Mouse (Mus musculus) cerebellum, adult 2 months (tissue): ENCODE data around the gene Agbl4. TPM values are rescaled to one million over a fixed set of nuclear protein-coding genes. Genes with fewer than 3 reads are reported as not detected.
A peak's percentile ranks its signal among the peaks of the same experiment; 100 is the strongest.

ENCODE experiments used
- DNase-seq, 2 experiments: peaks; one replicate each; pipeline ENCODE4 v3.0.0; 2021
- H3K27ac ChIP-seq: fragments of 200-500 bp; 2 replicates; pipeline ENCODE4 v1.5.1; 2012; ENCODE audit warnings: low read length, control low read depth, inconsistent platforms; ENCODE audit not compliant: insufficient read depth
- H3K27me3 ChIP-seq: fragments of 200-500 bp; 2 replicates; pipeline ENCODE4 v1.6.1; 2012; ENCODE audit warnings: inconsistent platforms, mild to moderate bottlenecking, low read length, moderate library complexity; ENCODE audit not compliant: control insufficient read depth, insufficient read depth
- H3K4me1 ChIP-seq: fragments of 200-500 bp; 2 replicates; pipeline ENCODE4 v1.6.1; 2011; ENCODE audit warnings: low read length; ENCODE audit not compliant: control insufficient read depth, insufficient read depth
- H3K4me3 ChIP-seq: fragments of 200-500 bp; replicated peaks from 2 replicates; pipeline ENCODE3; 2011; ENCODE audit warnings: mild to moderate bottlenecking, low read depth, low read length, control low read depth; ENCODE audit not compliant: insufficient read depth
- CTCF ChIP-seq: fragments of 200-500 bp; IDR thresholded peaks from 2 replicates; pipeline ENCODE4 v1.5.1; 2011; ENCODE audit warnings: low read depth, mild to moderate bottlenecking, control low read depth, low read length, moderate library complexity, borderline replicate concordance; ENCODE audit not compliant: insufficient read depth
- POLR2A ChIP-seq: fragments of 200-500 bp; IDR thresholded peaks from 2 replicates; pipeline ENCODE4 v1.6.1; 2011; ENCODE audit warnings: low read length, control low read depth, borderline replicate concordance; ENCODE audit not compliant: insufficient read depth
- WGBS: fragments of 180-500 bp; shearing (Covaris S2); methylation state at CpG from one replicate; pipeline ENCODE4 v1.1.7; 2018; 5-methylcytosine and 5-hydroxymethylcytosine counted together
- polyA plus RNA-seq: library from polyadenylated mRNA; depleted of rRNA; stranded (reverse); fragments of >200 nt; gene quantifications from 2 replicates; pipeline ENCODE4 v1.2.3, GENCODE M21; 2012

Gene Agbl4
- polyA plus RNA-seq, 1 experiment: 4.8 TPM

DNA sequence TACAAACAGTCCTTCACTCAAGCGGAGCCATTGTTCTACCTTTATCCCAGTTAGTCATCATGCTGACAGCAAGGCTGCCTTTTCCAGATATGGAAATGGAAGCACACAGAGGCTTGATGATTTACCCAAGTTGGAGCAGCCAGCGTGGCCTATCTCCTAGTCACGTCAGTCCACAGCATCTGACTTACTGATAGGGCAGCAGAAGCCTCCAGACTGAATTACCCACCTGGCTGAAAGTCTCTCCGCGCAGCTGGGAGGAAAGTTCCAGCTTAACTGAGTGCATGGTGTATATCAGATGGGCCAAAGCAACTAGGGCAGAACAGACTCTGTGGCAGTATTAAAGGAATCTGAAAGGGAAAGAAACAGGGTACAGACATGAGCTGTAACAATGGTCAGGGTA is 1086.0 kb downstream of the Agbl4 start:
- no peak overlapping the region for H3K27ac ChIP-seq
- H3K4me1 ChIP-seq: no peaks in the 10 kb centered on the region
- 93% methylated on average over 5 of the region's 5 CpGs for WGBS
- no peak for TF ChIP-seq CTCF
- H3K27me3 ChIP-seq: no peaks in the 10 kb centered on the region; the same call in 1 of the 2 replicates
- DNase-seq: no peak
- no peak overlapping the region for H3K4me3 ChIP-seq

DNA sequence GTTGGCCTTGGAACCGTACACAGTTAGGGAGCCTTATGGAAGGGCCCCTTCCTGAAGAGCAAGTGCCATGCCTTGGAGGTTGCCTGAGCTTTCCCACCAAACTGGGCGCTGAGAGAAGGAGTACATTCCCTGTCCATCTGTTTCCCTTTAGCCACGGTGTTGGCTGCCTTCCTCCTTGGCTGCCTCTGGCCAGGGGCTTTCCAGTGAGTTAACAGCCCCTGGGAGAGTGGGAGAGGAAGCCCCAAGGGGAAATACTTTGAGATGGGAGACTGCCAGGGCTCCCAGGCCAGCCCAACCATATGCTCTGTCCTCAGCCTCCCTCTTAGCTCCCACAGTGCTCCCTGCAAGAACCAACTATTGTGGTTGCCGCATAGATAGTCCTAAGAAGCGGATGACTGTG is 1087.7 kb downstream of the Agbl4 start:
- DNase-seq: no peak
- Histone ChIP-seq H3K4me3 (no peak overlapping the region), H3K27ac (no peak overlapping the region), H3K27me3 (no peaks in the 10 kb centered on the region; the same call in 1 of the 2 replicates), H3K4me1 (no peaks in the 10 kb centered on the region)
- WGBS: 3% methylated on average over 5 of the region's 5 CpGs
- no peak for TF ChIP-seq CTCF
- no peak for TF ChIP-seq POLR2A

GRCm38 (mm10) chr4:111486187-111486586 is 1088.7 kb downstream of the Agbl4 start:
- Histone ChIP-seq H3K4me3 (no peak overlapping the region), H3K27me3 (no peaks in the 10 kb centered on the region; the same call in 1 of the 2 replicates), H3K4me1 (no peaks in the 10 kb centered on the region), H3K27ac (no peak overlapping the region)
- 66% methylated on average over 5 of the region's 5 CpGs for WGBS
- no peak for DNase-seq
- TF ChIP-seq CTCF: no peak
- TF ChIP-seq POLR2A: no peak

- 92% methylated on average over 4 of the region's 4 CpGs for WGBS
- no peaks in the 10 kb centered on the region for H3K27me3 ChIP-seq
- H3K4me1 ChIP-seq: no peaks in the 10 kb centered on the region
- no peak for TF ChIP-seq CTCF
- no peak for TF ChIP-seq POLR2A
- no peak overlapping the region for H3K4me3 ChIP-seq
- no peak for DNase-seq
- H3K27ac ChIP-seq: no peak overlapping the region
Measured at GRCm38 (mm10) chr4:111487233-111487843, 1089.9 kb downstream of the Agbl4 start.

GRCm38 (mm10) chr4:111493750-111494404 is 1096.4 kb downstream of the Agbl4 start:
- DNase-seq: no peak
- Histone ChIP-seq H3K4me3 (no peak overlapping the region), H3K27ac (no peak overlapping the region), H3K27me3 (no peaks in the 10 kb centered on the region; the same call in 1 of the 2 replicates), H3K4me1 (no peaks in the 10 kb centered on the region)
- TF ChIP-seq CTCF: no peak
- TF ChIP-seq POLR2A: no peak
- 67% methylated on average over 5 of the region's 5 CpGs for WGBS

GRCm38 (mm10) chr4:111495949-111496348 is 1098.5 kb downstream of the Agbl4 start:
- Histone ChIP-seq H3K27ac (no peak overlapping the region), H3K27me3 (no peaks in the 10 kb centered on the region; the same call in 1 of the 2 replicates), H3K4me3 (no peak overlapping the region), H3K4me1 (no peaks in the 10 kb centered on the region)
- WGBS: 4% methylated on average over 2 of the region's 2 CpGs
- peak; percentile 60 for TF ChIP-seq CTCF
- TF ChIP-seq POLR2A: no peak
- DNase-seq: peak; percentile 16 to 32

DNA sequence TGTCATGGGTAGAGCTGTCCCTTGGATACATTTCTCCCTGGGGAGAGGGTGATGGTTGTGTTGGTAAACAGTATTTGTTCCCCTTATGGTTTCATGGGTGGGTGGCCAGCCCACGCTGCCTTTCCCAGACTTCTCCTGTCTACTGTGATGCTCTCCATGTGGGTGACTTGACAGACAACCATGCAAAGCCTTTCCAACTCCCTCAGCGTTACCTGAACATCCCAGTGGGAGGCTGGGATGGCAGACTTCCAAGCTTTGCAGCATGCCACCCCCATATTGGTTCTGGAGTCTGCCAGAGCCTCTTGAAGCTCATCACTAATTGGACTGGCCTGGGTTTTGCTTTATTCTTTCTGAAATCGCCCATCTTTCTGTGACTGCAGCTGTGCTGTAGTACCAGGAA is 1101.3 kb downstream of the Agbl4 start:
- no peaks in the 10 kb centered on the region; the same call in 1 of the 2 replicates for H3K27me3 ChIP-seq
- no peak overlapping the region for H3K4me3 ChIP-seq
- 26% methylated on average over 3 of the region's 3 CpGs for WGBS
- no peak for DNase-seq
- H3K27ac ChIP-seq: no peak overlapping the region
- no peaks in the 10 kb centered on the region for H3K4me1 ChIP-seq
- TF ChIP-seq POLR2A (no peak), CTCF (no peak)

DNA sequence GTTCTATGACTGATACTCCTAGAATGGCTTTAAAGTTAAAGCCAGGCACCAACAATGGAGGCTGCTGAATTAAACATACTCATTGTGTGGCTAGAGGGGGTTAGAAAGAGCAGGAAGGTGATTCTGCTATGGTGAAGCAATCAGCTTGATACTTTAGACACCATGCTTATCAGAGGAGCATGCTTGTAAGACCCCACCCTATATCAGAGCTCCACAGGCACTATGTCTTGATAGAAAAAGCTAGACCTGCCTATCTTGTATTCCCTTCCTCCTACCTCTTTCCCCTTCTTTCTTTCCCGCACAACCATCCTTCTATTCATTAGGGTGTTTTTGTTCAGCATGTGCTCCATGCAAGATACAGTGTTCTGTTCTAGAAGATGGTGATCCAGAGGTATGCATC is 1104.0 kb downstream of the Agbl4 start:
- Histone ChIP-seq H3K27ac (no peak overlapping the region), H3K27me3 (no peaks in the 10 kb centered on the region; the same call in 1 of the 2 replicates), H3K4me3 (no peak overlapping the region), H3K4me1 (no peaks in the 10 kb centered on the region)
- no peak for TF ChIP-seq POLR2A
- TF ChIP-seq CTCF: no peak
- WGBS: 85% methylated on average over 1 of the region's 1 CpGs
- no peak for DNase-seq
